Mouse (Mus musculus): Measurements from ENCODE around the gene Tomm40l. TPM values are rescaled to one million over a fixed set of nuclear protein-coding genes. Genes with fewer than 3 reads are reported as not detected.

The Tomm40l gene
- total RNA-seq, 2 experiments from 2014 or later = 81.4 to 85.9 TPM

Other genes starting within 250 kb of the Tomm40l start
- gene Fcgr2b, start 246.0 kb downstream of the Tomm40l start, total RNA-seq (2021) = 1 to 10 TPM; 3.4 to 3.6 TPM
- under 1 TPM in 1 of 2 experiments, not detected in 1; 0.22 TPM for gene Fcgr4, start 203.6 kb downstream of the Tomm40l start, total RNA-seq (2021)
- gene Fcgr3, start 157.6 kb downstream of the Tomm40l start, total RNA-seq (2021) = 10 to 100 TPM; 12.1 to 14.0 TPM
- 1 to 10 TPM in 1 of 2 experiments, under 1 TPM in 1; 0.52 to 1.5 TPM for gene Cfap126, start 108.6 kb downstream of the Tomm40l start, total RNA-seq (2021)
- 100 to 1,000 TPM; 204 to 220 TPM for gene Sdhc, start 71.9 kb downstream of the Tomm40l start, total RNA-seq (2021)
- not detected for gene Mpz, start 71.8 kb downstream of the Tomm40l start, total RNA-seq (2021)
- gene Pcp4l1, start 26.2 kb downstream of the Tomm40l start, total RNA-seq (2021) = 10 to 100 TPM; 42.1 to 43.6 TPM
- gene Nr1i3, start 8.5 kb downstream of the Tomm40l start, total RNA-seq (2021) = under 1 TPM; 0.12 to 0.15 TPM
- 1 to 10 TPM; 1.9 to 2.3 TPM for gene Apoa2, start 2.5 kb upstream of the Tomm40l start, total RNA-seq (2021)
- gene Fcer1g, start 11.9 kb upstream of the Tomm40l start, total RNA-seq (2021) = 10 to 100 TPM; 13.1 to 15.8 TPM
- 10 to 100 TPM; 23.5 to 26.1 TPM for gene Adamts4, start 27.9 kb upstream of the Tomm40l start, total RNA-seq (2021)
- gene Ndufs2, start 28.9 kb upstream of the Tomm40l start, total RNA-seq (2021) = 100 to 1,000 TPM; 280 to 296 TPM
- 10 to 100 TPM; 63.9 to 66.7 TPM for gene B4galt3, start 47.8 kb upstream of the Tomm40l start, total RNA-seq (2021)
- 10 to 100 TPM; 21.9 to 33.4 TPM for gene Ppox, start 58.7 kb upstream of the Tomm40l start, total RNA-seq (2021)
- gene Usp21, start 65.5 kb upstream of the Tomm40l start, total RNA-seq (2021) = 10 to 100 TPM; 58.1 to 64.8 TPM
- gene Ufc1, start 72.5 kb upstream of the Tomm40l start, total RNA-seq (2021) = 100 to 1,000 TPM; 105 to 116 TPM
- 10 to 100 TPM; 34.6 to 35.4 TPM for gene Dedd, start 106.6 kb upstream of the Tomm40l start, total RNA-seq (2021)
- gene Nit1, start 123.1 kb upstream of the Tomm40l start, total RNA-seq (2021) = 10 to 100 TPM; 45.7 to 47.3 TPM
- gene Pfdn2, start 123.2 kb upstream of the Tomm40l start, total RNA-seq (2021) = 100 to 1,000 TPM; 163 to 173 TPM
- 1 to 10 TPM; 6.4 to 9.2 TPM for gene Klhdc9, start 138.3 kb upstream of the Tomm40l start, total RNA-seq (2021)
- 1 to 10 TPM; 3.6 to 3.7 TPM for gene Nectin4, start 147.6 kb upstream of the Tomm40l start, total RNA-seq (2021)
- gene Arhgap30, start 166.4 kb upstream of the Tomm40l start, total RNA-seq (2021) = 1 to 10 TPM; 1.8 to 2.0 TPM
- gene Usf1, start 188.8 kb upstream of the Tomm40l start, total RNA-seq (2021) = 100 to 1,000 TPM; 113 to 139 TPM
- 1 to 10 TPM; 3.1 to 3.3 TPM for gene Tstd1, start 196.4 kb upstream of the Tomm40l start, total RNA-seq (2021)
- 1 to 10 TPM; 4.7 to 5.1 TPM for gene F11r, start 215.0 kb upstream of the Tomm40l start, total RNA-seq (2021)